Mouse (Mus musculus) limb, embryonic 11.5 days (tissue): ENCODE results near the gene Cfd. TPM values are rescaled to one million over a fixed set of nuclear protein-coding genes. Genes with fewer than 3 reads are reported as not detected.
A peak's percentile ranks its signal among the peaks of the same experiment; 100 is the strongest.

Experiments
- ATAC-seq: fragments of 200-750 bp; cut with Nextera tagmentation; 2 replicates; pipeline ENCODE4 v1.8.0; 2017; ENCODE audit warnings: low read depth; ENCODE audit not compliant: insufficient number of reproducible peaks, low FRiP score, low TSS enrichment
- DNase-seq: peaks from one replicate; pipeline ENCODE4 v3.0.0-alpha.2; 2015; ENCODE audit warnings: low spot score
- H3K27ac ChIP-seq: fragments of 300-500 bp; sonication (generic); replicated peaks from 2 replicates; pipeline ENCODE4 v1.5.1; 2014; ENCODE audit warnings: low read depth, mild to moderate bottlenecking, low read length
- H3K27me3 ChIP-seq: fragments of 300-500 bp; sonication (generic); 2 replicates; pipeline ENCODE4 v1.6.1; 2014; ENCODE audit warnings: mild to moderate bottlenecking, low read length, mixed read lengths; ENCODE audit not compliant: control insufficient read depth, insufficient read depth
- H3K36me3 ChIP-seq: fragments of 300-500 bp; sonication (generic); 2 replicates; pipeline ENCODE4 v1.6.1; 2014; ENCODE audit warnings: mild to moderate bottlenecking, low read length, moderate library complexity, mixed read lengths; ENCODE audit not compliant: control insufficient read depth, insufficient read depth
- H3K4me1 ChIP-seq: fragments of 300-500 bp; sonication (generic); 2 replicates; pipeline ENCODE4 v1.6.1; 2014; ENCODE audit warnings: low read length, mixed read lengths; ENCODE audit not compliant: control insufficient read depth, insufficient read depth
- H3K4me2 ChIP-seq: fragments of 300-500 bp; sonication (generic); 2 replicates; pipeline ENCODE4 v1.6.1; 2014; ENCODE audit warnings: low read depth, mild to moderate bottlenecking, moderate library complexity; ENCODE audit not compliant: severe bottlenecking
- H3K4me3 ChIP-seq: fragments of 300-500 bp; sonication (generic); 2 replicates; pipeline ENCODE4 v1.5.1; 2014; ENCODE audit warnings: low read depth, low read length
- H3K9ac ChIP-seq: fragments of 300-500 bp; sonication (generic); 2 replicates; pipeline ENCODE4 v1.6.1; 2014; ENCODE audit warnings: mild to moderate bottlenecking, low read length
- H3K9me3 ChIP-seq: fragments of 300-500 bp; sonication (generic); 2 replicates; pipeline ENCODE4 v1.6.1; 2016; ENCODE audit warnings: low read length; ENCODE audit not compliant: control insufficient read depth
- WGBS: fragments of 180-500 bp; shearing (Covaris S2); extraction: QIAGEN DNeasy Blood & Tissue Kit; methylation state at CpG from one replicate; pipeline ENCODE4 v1.1.7; 2014; 5-methylcytosine and 5-hydroxymethylcytosine counted together
- polyA plus RNA-seq: library from polyadenylated mRNA; unstranded; fragments of >200 nt; fragmentation: Nextera tagmentation; extraction: Ambion mirVana; gene quantifications from 2 replicates; pipeline ENCODE4 v1.2.1, GENCODE M21; 2014

Cfd gene
- polyA plus RNA-seq, 1 experiment from 2014 or later = not detected

- Histone ChIP-seq H3K4me2 (peak within 1 kb of the TSS; percentile 68), H3K9ac (peak within 1 kb of the TSS; percentile 94), H3K9me3 (no peaks in the 10 kb centered on the region), H3K27me3 (no peaks in the 10 kb centered on the region), H3K4me1 (peaks cover 13% of the 10 kb centered on the region), H3K27ac (peak within 1 kb of the TSS; percentile 66), H3K4me3 (peak within 1 kb of the TSS; percentile 72), H3K36me3 (peaks cover 6% of the 10 kb centered on the region; the same call in 1 of the 2 replicates)
- DNase-seq (peak; percentile 87), ATAC-seq (peak; percentile 87)
- whole genome bisulfite sequencing = under 1% methylated on average over 56 of the region's 57 CpGs
These were observed 16.3 kb upstream of the Cfd start, which contains the start of the genes Prtn3 and Plppr3 for GRCm38 (mm10) chr10:79874290-79874862. Gene Prtn3 (plus strand): TSS chr10:79874476. Gene Plppr3 (minus strand): TSS chr10:79874634.

GRCm38 (mm10) chr10:79877174-79877573 is 13.5 kb upstream of the Cfd start:
- no peak for ATAC-seq
- Histone ChIP-seq H3K4me1 (peaks cover 16% of the 10 kb centered on the region), H3K27me3 (0 out of 2 replicates have a peak, but pooled peaks cover 2% of the 10 kb centered on the region)

GRCm38 (mm10) chr10:79877757-79878156 is 12.9 kb upstream of the Cfd start:
- H3K9ac ChIP-seq = no peak overlapping the region
- H3K9me3 ChIP-seq = no peaks in the 10 kb centered on the region
- peaks cover 14% of the 10 kb centered on the region for H3K4me1 ChIP-seq
- no peak for ATAC-seq
- no peak overlapping the region for H3K4me3 ChIP-seq
- 0 out of 2 replicates have a peak, but pooled peaks cover 2% of the 10 kb centered on the region for H3K27me3 ChIP-seq
- no peaks in the 10 kb centered on the region for H3K36me3 ChIP-seq
- no peak overlapping the region for H3K27ac ChIP-seq
- H3K4me2 ChIP-seq = no peak overlapping the region
- WGBS = 61% methylated on average over 12 of the region's 12 CpGs
- DNase-seq = no peak

More at GRCm38 (mm10) chr10:79877174-79877573, 13.5 kb upstream of the Cfd start:
- H3K27ac ChIP-seq = no peak overlapping the region
- no peak overlapping the region for H3K9ac ChIP-seq
- no peak overlapping the region for H3K4me2 ChIP-seq
- no peaks in the 10 kb centered on the region for H3K9me3 ChIP-seq
- H3K4me3 ChIP-seq = no peak overlapping the region
- DNase-seq = no peak
- 64% methylated on average over 1 of the region's 1 CpGs for WGBS
- H3K36me3 ChIP-seq = no peaks in the 10 kb centered on the region

GRCm38 (mm10) chr10:79879527-79879926 is 11.1 kb upstream of the Cfd start:
- ATAC-seq (no peak), DNase-seq (no peak)
- peaks cover 17% of the 10 kb centered on the region for H3K4me1 ChIP-seq
- WGBS = 52% methylated on average over 3 of the region's 3 CpGs
- H3K36me3 ChIP-seq = no peaks in the 10 kb centered on the region
- H3K4me2 ChIP-seq = no peak overlapping the region
- H3K4me3 ChIP-seq = no peak overlapping the region
- H3K27ac ChIP-seq = no peak overlapping the region
- H3K27me3 ChIP-seq = 0 out of 2 replicates have a peak, but pooled peaks cover 2% of the 10 kb centered on the region
- H3K9me3 ChIP-seq = no peaks in the 10 kb centered on the region
- H3K9ac ChIP-seq = no peak overlapping the region

- ATAC-seq = no peak
- H3K36me3 ChIP-seq = no peaks in the 10 kb centered on the region
- H3K4me2 ChIP-seq = no peak overlapping the region
- H3K9ac ChIP-seq = no peak overlapping the region
- peaks cover 11% of the 10 kb centered on the region for H3K4me1 ChIP-seq
- 0 out of 2 replicates have a peak, but pooled peaks cover 2% of the 10 kb centered on the region for H3K27me3 ChIP-seq
- no peaks in the 10 kb centered on the region for H3K9me3 ChIP-seq
- DNase-seq = no peak
- WGBS = 11% methylated on average over 9 of the region's 9 CpGs
- no peak overlapping the region for H3K4me3 ChIP-seq
- no peak overlapping the region for H3K27ac ChIP-seq
These were observed 9.9 kb upstream of the Cfd start for GRCm38 (mm10) chr10:79880721-79881120.

- peak; percentile 49 for DNase-seq
These were observed 8.7 kb upstream of the Cfd start for GRCm38 (mm10) chr10:79881981-79882380.

GRCm38 (mm10) chr10:79883297-79884084 is 7.2 kb upstream of the Cfd start:
- H3K4me3 ChIP-seq = no peak overlapping the region
- peak overlapping the region; percentile 13; the same call in 1 of the 2 replicates for H3K9ac ChIP-seq
- H3K4me2 ChIP-seq = peak overlapping the region; percentile 15; the same call in 1 of the 2 replicates
- DNase-seq (peak; percentile 90), ATAC-seq (no peak; the same call in 1 of the 2 replicates)
- 16% methylated on average over 22 of the region's 22 CpGs for WGBS
- no peaks in the 10 kb centered on the region for H3K9me3 ChIP-seq
- no peaks in the 10 kb centered on the region for H3K36me3 ChIP-seq
- H3K27me3 ChIP-seq = 0 out of 2 replicates have a peak, but pooled peaks cover 2% of the 10 kb centered on the region
- H3K27ac ChIP-seq = no peak overlapping the region
- H3K4me1 ChIP-seq = peaks cover 11% of the 10 kb centered on the region

More at GRCm38 (mm10) chr10:79881981-79882380, 8.7 kb upstream of the Cfd start:
- ATAC-seq = no peak
- H3K27ac ChIP-seq = no peak overlapping the region
- H3K36me3 ChIP-seq = no peaks in the 10 kb centered on the region
- 0 out of 2 replicates have a peak, but pooled peaks cover 2% of the 10 kb centered on the region for H3K27me3 ChIP-seq
- no peak overlapping the region; the same call in 1 of the 2 replicates for H3K9ac ChIP-seq
- 4% methylated on average over 22 of the region's 22 CpGs for WGBS
- H3K4me2 ChIP-seq = peak overlapping the region; percentile 30; the same call in 1 of the 2 replicates
- H3K4me1 ChIP-seq = peaks cover 11% of the 10 kb centered on the region
- H3K4me3 ChIP-seq = no peak overlapping the region; the same call in 1 of the 2 replicates
- H3K9me3 ChIP-seq = no peaks in the 10 kb centered on the region

GRCm38 (mm10) chr10:79884446-79884845 is 6.2 kb upstream of the Cfd start:
- DNase-seq = no peak
- Histone ChIP-seq H3K4me2 (no peak overlapping the region), H3K4me1 (peaks cover 11% of the 10 kb centered on the region), H3K27me3 (0 out of 2 replicates have a peak, but pooled peaks cover 2% of the 10 kb centered on the region), H3K9me3 (no peaks in the 10 kb centered on the region), H3K36me3 (no peaks in the 10 kb centered on the region), H3K27ac (no peak overlapping the region), H3K4me3 (no peak overlapping the region), H3K9ac (no peak overlapping the region)
- no peak for ATAC-seq
- WGBS = 72% methylated on average over 4 of the region's 4 CpGs
